Mouse (Mus musculus): ENCODE data around the gene Usp49. TPM values are rescaled to one million over a fixed set of nuclear protein-coding genes. Genes with fewer than 3 reads are reported as not detected.

Usp49 gene
- polyA plus RNA-seq, 1 experiment from 2014 or later, result 5.0 TPM

- Histone ChIP-seq H3K27ac (ENCODE audit: low read depth) (peak overlapping the region; percentile 85), H3K9me3 (ENCODE audit: low read depth, low read length) (no peaks in the 10 kb centered on the region), H3K4me2 (peak overlapping the region; percentile 99), H3K9ac (peak overlapping the region; percentile 63), H3K4me3 (ENCODE audit: low read depth, low read length) (peak overlapping the region; percentile 65), H3K4me1 (ENCODE audit: insufficient read depth) (peaks cover 6% of the 10 kb centered on the region; the same call in 1 of the 2 replicates), H3K36me3 (ENCODE audit: insufficient read depth) (peaks cover 22% of the 10 kb centered on the region), H3K27me3 (ENCODE audit: insufficient read depth, low read length) (no peaks in the 10 kb centered on the region)
- peak; percentile 98 for DNase-seq
- WGBS, result under 1% methylated on average over 61 of the region's 63 CpGs
- ATAC-seq (ENCODE audit: insufficient read depth), result peak; percentile 93
- no peak for TF ChIP-seq CTCF (IDR thresholded peaks at IDR 0.05; ENCODE audit: low read depth)
These were observed 1.4 kb upstream of the Usp49 start for GRCm38 (mm10) chr17:47628851-47629676.

- H3K27me3 ChIP-seq (ENCODE audit: insufficient read depth, low read length), result no peaks in the 10 kb centered on the region
- H3K4me3 ChIP-seq (ENCODE audit: low read depth, low read length), result peak overlapping the region; percentile 65
- H3K4me2 ChIP-seq, result peak overlapping the region; percentile 99
- H3K36me3 ChIP-seq (ENCODE audit: insufficient read depth), result peaks cover 13% of the 10 kb centered on the region
- peaks cover 6% of the 10 kb centered on the region; the same call in 1 of the 2 replicates for H3K4me1 ChIP-seq (ENCODE audit: insufficient read depth)
- WGBS, result under 1% methylated on average over 55 of the region's 61 CpGs
- no peaks in the 10 kb centered on the region for H3K9me3 ChIP-seq (ENCODE audit: low read depth, low read length)
- H3K27ac ChIP-seq (ENCODE audit: low read depth), result peak overlapping the region; percentile 85
- peak overlapping the region; percentile 63 for H3K9ac ChIP-seq
- peak; percentile 12 for DNase-seq
- peak; percentile 52 for ATAC-seq (ENCODE audit: insufficient read depth)
- no peak; the same call in 1 of the 2 replicates for TF ChIP-seq CTCF (IDR thresholded peaks at IDR 0.05; ENCODE audit: low read depth)
These were observed 493 bp upstream of the Usp49 start for GRCm38 (mm10) chr17:47629717-47630677.

GRCm38 (mm10) chr17:47632181-47632840, 1.8 kb downstream of the Usp49 start:
- no peaks in the 10 kb centered on the region for H3K9me3 ChIP-seq (ENCODE audit: low read depth, low read length)
- H3K27ac ChIP-seq (ENCODE audit: low read depth), result no peak overlapping the region
- H3K4me1 ChIP-seq (ENCODE audit: insufficient read depth), result peaks cover 6% of the 10 kb centered on the region; the same call in 1 of the 2 replicates
- 0 out of 2 replicates have a peak, but pooled peaks cover 5% of the 10 kb centered on the region for H3K36me3 ChIP-seq (ENCODE audit: insufficient read depth)
- H3K9ac ChIP-seq, result no peak overlapping the region; the same call in 1 of the 2 replicates
- no peak overlapping the region for H3K4me2 ChIP-seq
- H3K4me3 ChIP-seq (ENCODE audit: low read depth, low read length), result no peak overlapping the region
- ATAC-seq (ENCODE audit: insufficient read depth), result no peak
- WGBS, result 57% methylated on average over 4 of the region's 4 CpGs
- no peak for TF ChIP-seq CTCF (IDR thresholded peaks at IDR 0.05; ENCODE audit: low read depth)
- no peaks in the 10 kb centered on the region for H3K27me3 ChIP-seq (ENCODE audit: insufficient read depth, low read length)
- no peak for DNase-seq

GRCm38 (mm10) chr17:47633999-47634770, 3.7 kb downstream of the Usp49 start:
- DNase-seq (peak; percentile 8), ATAC-seq (ENCODE audit: insufficient read depth) (no peak)

GRCm38 (mm10) chr17:47642992-47643391, 12.5 kb downstream of the Usp49 start:
- H3K9ac ChIP-seq, result no peak overlapping the region
- H3K27ac ChIP-seq (ENCODE audit: low read depth), result no peak overlapping the region
- ATAC-seq (ENCODE audit: insufficient read depth), result no peak
- H3K4me2 ChIP-seq, result no peak overlapping the region
- WGBS, result 76% methylated on average over 2 of the region's 2 CpGs
- H3K4me1 ChIP-seq (ENCODE audit: insufficient read depth), result no peaks in the 10 kb centered on the region
- no peak overlapping the region for H3K4me3 ChIP-seq (ENCODE audit: low read depth, low read length)
- peak; percentile 12 for DNase-seq
- H3K9me3 ChIP-seq (ENCODE audit: low read depth, low read length), result no peaks in the 10 kb centered on the region
- H3K27me3 ChIP-seq (ENCODE audit: insufficient read depth, low read length), result no peaks in the 10 kb centered on the region
- no peaks in the 10 kb centered on the region for H3K36me3 ChIP-seq (ENCODE audit: insufficient read depth)
- TF ChIP-seq CTCF (IDR thresholded peaks at IDR 0.05; ENCODE audit: low read depth), result peak; percentile 14; the same call in 1 of the 2 replicates

More at GRCm38 (mm10) chr17:47633999-47634770, 3.7 kb downstream of the Usp49 start:
- Histone ChIP-seq H3K27ac (ENCODE audit: low read depth) (no peak overlapping the region), H3K9me3 (ENCODE audit: low read depth, low read length) (no peaks in the 10 kb centered on the region), H3K36me3 (ENCODE audit: insufficient read depth) (0 out of 2 replicates have a peak, but pooled peaks cover 5% of the 10 kb centered on the region), H3K4me1 (ENCODE audit: insufficient read depth) (peaks cover 6% of the 10 kb centered on the region; the same call in 1 of the 2 replicates), H3K27me3 (ENCODE audit: insufficient read depth, low read length) (no peaks in the 10 kb centered on the region), H3K4me2 (no peak overlapping the region), H3K4me3 (ENCODE audit: low read depth, low read length) (no peak overlapping the region), H3K9ac (no peak overlapping the region)
- 77% methylated on average over 7 of the region's 7 CpGs for WGBS
- TF ChIP-seq CTCF (IDR thresholded peaks at IDR 0.05; ENCODE audit: low read depth), result no peak

GRCm38 (mm10) chr17:47646683-47647082, 16.2 kb downstream of the Usp49 start:
- no peak overlapping the region for H3K27ac ChIP-seq (ENCODE audit: low read depth)
- H3K27me3 ChIP-seq (ENCODE audit: insufficient read depth, low read length), result no peaks in the 10 kb centered on the region
- 75% methylated on average over 1 of the region's 1 CpGs for WGBS
- no peaks in the 10 kb centered on the region for H3K36me3 ChIP-seq (ENCODE audit: insufficient read depth)
- peak; percentile 64 for TF ChIP-seq CTCF (IDR thresholded peaks at IDR 0.05; ENCODE audit: low read depth)
- no peak; the same call in 1 of the 2 replicates for ATAC-seq (ENCODE audit: insufficient read depth)
- no peak overlapping the region for H3K4me2 ChIP-seq
- H3K4me1 ChIP-seq (ENCODE audit: insufficient read depth), result no peaks in the 10 kb centered on the region
- peak; percentile 81 for DNase-seq
- no peak overlapping the region for H3K9ac ChIP-seq
- no peak overlapping the region for H3K4me3 ChIP-seq (ENCODE audit: low read depth, low read length)
- no peaks in the 10 kb centered on the region for H3K9me3 ChIP-seq (ENCODE audit: low read depth, low read length)
